Mouse (Mus musculus) liver, postnatal 0 days (tissue): ENCODE results near the gene 4930568D16Rik.

ENCODE experiments used
- CTCF ChIP-seq: sonication (generic); IDR thresholded peaks from 2 replicates; pipeline ENCODE4 v1.5.1; 2016; ENCODE audit warnings: antibody characterized with exemption, low read depth
- EP300 ChIP-seq: IDR thresholded peaks from 2 replicates; pipeline ENCODE4 v1.6.1; 2016; ENCODE audit warnings: antibody characterized with exemption, low read depth, mild to moderate bottlenecking

GRCm38 (mm10) chr2:35309906-35310493, 57.5 kb downstream of the 4930568D16Rik start:
- TF ChIP-seq CTCF: no peak
- no peak for TF ChIP-seq EP300
